Mouse (Mus musculus): ENCODE data around the gene Mpnd.

Mpnd gene

DNA sequence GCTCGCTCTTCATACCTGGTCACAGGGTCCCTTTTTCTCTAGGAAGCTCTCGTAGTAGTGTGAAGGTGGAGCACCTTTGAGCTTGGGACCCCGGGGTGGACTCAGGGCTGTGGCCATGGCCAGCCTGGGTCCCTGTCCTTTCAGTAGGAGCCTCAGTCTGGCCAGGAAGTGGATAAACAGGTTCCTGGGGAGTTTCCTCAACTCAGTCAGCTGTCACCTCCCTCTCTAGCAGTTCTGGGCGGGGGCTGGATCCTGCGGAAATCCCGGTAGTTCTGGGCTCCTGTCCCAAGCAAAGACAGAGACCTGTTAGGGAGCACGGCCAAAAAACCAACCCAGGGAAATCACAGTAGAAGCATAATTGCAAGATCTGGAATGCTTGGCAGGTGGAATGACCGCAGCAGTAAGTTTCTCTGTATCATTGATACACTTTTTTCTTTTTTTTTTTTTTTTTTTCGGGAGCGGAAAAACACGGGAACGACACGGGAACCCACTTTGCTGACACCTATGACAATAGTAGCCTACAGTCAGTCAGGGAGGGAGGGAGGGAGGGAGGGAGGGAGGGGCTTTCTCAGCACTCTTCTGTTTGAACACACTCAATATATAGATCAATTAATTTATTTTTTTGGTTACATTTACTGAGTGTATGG, at the start of gene Mpnd, which contains the start of gene Stap2:
Gene Mpnd (plus strand): TSS at position 297 of the 647 bp plus-strand sequence.
Gene Stap2 (minus strand): TSS at position 170 of the 647 bp plus-strand sequence.
- DNase-seq (ENCODE audit: low spot score) = no peak

DNA sequence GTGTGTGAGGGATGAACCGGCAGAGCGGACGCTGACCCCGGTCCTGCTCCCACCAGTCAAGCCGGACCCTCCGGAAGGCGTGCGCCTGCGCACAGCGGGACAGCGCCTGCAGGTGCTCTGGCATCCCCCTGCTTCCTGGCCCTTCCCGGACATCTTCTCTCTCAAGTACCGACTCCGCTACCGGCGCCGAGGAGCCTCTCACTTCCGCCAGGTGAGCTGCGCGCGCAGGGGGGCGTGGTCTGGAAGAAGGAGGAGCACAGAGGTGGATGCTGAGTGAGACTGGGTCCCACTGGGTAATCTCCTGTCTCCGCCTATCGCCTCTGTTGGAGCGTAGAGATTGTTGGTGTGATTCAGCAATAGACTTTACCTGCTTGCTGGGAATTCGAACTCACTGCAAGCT, 49.4 kb upstream of the Mpnd start:
- DNase-seq (ENCODE audit: low spot score) = peak; percentile 89

GRCm38 (mm10) chr17:55956591-55956990, 48.9 kb upstream of the Mpnd start:
- no peak for DNase-seq (ENCODE audit: low spot score)

DNA sequence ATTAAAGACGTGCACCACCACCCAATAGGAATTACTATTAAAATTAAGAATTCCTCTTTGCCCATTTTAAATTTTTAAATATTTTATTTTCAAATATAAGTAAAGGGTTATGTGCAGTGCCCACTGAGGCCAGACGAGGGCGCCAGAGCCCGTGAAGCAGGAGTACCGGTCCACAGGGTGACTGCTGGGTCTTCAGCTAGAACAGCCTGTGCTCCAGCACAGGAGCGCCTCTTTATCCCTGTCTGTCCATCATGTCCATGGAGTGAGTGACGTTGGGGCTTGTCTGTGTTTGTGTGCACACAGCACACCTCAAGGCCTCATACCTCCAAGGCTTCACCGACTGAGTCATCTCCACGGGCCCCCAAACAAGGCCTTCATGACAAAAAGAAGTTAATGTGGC, 48.3 kb upstream of the Mpnd start:
- DNase-seq (ENCODE audit: low spot score) = peak; percentile 64

DNA sequence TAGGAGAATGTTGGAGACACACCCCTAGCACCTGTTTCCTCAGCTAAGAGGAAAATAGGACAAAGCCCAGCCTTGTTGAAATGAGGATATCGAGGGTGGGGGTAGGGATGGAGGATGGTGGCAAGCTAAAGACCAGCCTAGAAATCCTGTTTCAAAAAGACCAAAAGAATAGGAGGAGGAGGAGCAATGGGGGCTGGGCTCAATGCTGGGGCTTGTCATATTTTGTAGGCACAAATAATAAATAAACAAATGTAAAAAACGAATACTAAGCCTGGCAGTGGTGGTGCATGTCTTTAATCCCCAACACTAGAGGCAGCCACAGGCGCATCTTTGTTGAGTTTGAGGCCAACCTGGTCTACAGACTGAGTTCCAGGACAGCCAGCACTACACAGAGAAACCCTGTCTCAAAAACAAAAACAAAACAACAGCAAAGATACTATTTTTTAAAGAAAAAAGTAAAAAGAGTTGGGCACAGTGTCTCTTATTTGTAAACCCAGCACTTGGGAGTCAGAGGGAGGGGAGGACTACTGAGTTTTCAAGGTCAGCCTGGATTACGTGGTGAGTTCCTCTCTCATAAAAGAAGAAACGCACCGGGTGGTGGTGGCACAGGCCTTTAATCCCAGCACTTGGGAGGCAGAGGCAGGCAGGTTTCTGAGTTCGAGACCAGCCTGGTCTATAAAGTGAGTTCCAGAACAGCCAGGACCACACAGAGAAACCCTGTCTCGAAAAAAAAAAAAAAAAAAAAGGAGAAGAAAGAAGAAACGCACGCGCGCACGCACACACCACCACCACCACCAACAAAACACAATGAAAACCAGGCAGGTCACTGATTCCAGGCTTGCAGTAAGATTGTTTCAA, 47.6 kb upstream of the Mpnd start:
- no peak for DNase-seq (ENCODE audit: low spot score)

DNA sequence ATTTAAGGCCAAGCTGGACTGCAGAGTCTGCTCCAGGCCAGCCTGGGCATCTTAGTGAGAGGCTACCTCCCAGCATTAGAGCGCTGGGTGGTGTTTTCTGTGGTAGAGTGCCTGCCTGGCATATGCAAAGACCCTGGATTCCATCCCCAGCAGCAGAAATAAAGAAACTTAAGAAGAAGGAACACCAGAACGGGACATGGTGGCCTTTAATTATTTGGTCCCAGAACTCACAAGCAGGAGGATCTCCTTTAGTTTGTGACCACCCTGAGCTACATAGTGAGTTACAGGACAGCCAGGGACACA, 47.0 kb upstream of the Mpnd start:
- no peak for DNase-seq (ENCODE audit: low spot score)

DNA sequence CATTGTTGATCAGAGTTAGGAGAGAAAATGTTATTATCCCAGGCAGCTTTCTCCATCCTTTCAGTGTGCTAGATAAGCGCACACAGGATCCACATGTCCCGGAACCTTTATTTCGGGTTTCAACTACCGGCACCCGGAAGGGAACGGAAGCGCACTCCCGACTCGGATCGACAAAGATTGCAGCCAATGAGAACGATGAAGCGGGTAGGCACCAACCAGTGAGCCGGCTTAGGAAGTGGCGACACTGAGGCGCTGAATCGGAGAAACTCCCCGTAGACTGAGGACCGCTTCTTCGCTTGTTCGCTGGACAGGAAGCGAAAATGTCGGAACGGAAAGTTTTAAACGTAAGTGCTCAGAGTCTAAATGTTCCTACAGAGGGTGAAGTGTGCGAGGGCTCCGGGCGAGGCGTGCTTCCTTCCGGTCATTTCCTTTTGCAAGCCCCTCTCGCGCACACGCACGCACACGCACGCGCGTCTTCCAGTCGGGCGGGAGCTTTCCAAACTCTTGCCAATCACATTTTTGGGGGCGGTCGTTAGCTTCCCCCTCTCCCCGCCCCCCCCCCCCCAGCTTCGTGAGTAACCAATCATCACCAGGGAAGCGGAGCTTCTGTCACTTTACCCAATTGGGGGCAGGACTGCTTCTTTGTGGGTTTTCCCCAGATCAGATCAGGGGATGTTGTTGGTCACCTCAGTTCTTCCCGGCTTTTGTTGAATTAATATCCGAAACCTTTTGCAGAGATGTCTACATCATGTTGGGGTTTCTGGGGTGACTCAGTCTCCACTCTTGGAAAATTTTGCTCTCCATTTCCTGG, 46.4 kb upstream of the Mpnd start, which contains the start of gene Yju2:
Gene Yju2 (plus strand): TSS at position 182 of the 811 bp plus-strand sequence.
- DNase-seq (ENCODE audit: low spot score) = peak; percentile 94

DNA sequence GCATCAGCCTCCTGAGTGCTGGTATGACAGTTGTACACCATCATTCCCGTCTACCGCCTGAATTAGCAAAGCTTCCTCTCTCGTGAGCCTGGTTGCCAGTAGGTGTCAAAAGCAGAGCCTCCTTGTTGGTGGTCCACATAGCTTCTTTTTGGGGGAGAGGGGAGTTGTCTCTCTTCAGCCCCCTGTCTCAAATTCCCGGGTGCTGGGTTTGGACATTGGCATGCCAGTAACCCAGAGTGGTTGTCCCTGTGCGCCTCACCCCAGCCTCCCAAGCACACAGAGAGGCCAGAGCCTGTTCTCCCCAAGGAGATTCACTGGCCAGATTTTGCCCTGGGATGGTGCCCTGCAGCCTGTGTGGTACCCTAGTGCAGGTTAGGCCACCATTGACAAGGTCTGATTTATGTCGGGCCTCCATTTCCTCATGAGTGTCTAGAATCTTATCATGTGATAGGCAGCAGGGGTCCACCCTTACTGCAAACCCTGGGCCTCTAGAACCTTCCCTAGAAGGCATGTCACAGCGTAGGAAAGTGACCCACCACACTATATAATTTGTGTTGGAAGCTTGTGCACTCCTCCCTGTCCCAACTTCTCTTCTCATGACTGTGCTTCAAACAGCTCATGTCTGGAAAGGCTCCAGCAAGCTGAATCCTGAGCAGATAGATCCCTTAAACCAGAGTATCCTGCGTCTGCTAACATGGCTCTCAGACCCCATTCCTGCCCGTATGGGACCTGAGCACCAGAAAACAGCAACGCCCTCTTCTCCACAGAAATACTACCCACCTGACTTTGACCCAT, 45.4 kb upstream of the Mpnd start:
- DNase-seq (ENCODE audit: low spot score) = no peak

DNA sequence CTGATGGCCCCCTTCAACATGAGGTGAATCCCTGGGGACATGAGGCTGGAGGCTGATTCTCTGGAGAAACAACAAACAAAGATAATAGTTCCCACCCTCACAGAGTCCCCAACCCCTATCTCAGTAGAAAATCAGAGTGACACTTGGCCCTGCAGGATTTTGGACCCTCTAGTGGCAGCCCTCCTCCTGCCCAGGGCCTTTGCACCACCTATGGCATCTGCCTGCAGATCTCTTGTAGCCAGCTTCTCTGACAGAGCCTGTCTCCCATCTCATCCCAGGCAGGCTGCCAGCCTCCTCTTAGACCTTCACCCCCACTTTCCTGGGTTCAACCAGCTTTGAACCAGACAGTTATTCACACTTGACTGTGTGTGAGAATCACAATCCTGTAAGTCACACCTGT, 44.7 kb upstream of the Mpnd start:
- no peak for DNase-seq (ENCODE audit: low spot score)

DNA sequence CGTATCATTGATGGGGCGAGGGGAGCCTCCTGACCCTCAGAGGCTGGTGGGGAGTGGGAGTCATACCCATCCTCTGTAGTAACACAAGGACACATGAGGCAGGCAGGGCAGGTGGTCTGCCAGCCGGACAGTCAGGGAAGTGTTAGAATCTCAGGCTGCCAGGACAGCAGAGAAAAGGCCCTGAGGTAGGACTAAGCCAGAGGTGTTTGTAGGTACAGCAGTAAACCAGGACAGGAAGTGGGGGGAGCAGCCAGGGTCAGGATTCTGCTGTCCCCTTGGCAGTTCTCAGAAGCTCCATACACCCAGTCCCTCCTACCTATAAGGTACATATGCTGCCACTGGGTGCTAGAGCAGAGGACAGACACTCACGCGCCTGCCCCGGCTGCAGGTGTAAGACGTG, 43.9 kb upstream of the Mpnd start:
- peak; percentile 5 for DNase-seq (ENCODE audit: low spot score)

DNA sequence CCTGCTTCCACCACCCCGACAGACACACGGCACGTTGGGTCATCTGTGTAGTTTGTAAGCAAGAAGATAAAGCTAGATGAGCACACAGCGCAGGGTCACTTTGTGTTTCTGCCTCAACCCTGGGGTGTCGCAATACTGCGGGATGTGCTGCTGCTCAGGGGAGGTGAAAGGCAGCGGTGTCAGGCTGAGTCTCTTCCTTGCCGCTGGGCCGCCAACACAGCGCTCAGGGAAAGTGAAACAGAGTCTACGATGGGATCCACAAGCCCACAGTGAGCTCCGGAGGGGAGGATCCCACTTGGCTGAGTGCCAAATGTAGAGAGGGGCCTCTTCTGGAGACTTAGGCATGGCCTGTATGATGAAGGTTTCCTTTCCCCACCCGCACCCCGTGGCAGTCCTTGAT, 42.3 kb upstream of the Mpnd start:
- DNase-seq (ENCODE audit: low spot score) = no peak

DNA sequence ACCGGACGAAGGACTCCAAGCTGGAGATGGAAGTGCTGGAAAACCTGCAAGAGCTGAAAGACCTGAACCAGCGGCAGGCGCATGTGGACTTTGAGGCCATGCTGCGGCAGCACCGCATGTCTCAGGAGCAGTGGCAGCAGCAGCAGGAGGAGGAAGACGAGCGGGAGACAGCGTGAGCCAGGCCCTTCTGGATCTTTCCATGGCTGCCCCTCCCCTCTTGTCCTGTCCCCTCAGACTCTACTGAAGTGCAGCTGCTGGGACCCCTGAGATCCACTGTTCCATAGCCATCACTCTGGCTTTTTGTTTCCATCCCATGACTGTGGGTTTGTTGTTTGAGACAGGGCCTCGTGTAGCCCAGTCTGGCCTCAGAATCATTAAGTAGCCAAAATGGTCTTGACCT, 41.0 kb upstream of the Mpnd start:
- DNase-seq (ENCODE audit: low spot score) = no peak

GRCm38 (mm10) chr17:55964996-55965395, 40.5 kb upstream of the Mpnd start:
- DNase-seq (ENCODE audit: low spot score) = no peak

GRCm38 (mm10) chr17:55967186-55967585, 38.3 kb upstream of the Mpnd start:
- no peak for DNase-seq (ENCODE audit: low spot score)

DNA sequence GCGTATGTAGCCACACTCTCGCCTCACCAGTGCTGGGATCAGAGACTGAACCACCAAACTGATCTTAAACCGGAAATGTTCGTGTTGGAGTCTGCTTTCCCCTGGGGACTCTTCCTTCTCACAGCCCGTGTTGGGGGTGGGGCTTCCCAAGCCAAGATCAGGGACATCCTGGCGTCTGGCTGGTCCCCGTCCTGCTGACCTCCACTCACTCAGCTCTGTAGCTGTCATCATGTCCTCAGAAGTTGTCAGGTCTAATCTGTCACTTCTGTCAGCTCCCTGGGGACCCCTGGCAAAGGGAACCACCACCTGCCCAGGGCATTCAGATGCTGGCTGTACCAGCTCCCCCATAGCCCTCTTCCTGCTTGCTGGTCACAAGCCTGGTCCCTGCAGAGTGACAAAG, 37.3 kb upstream of the Mpnd start:
- no peak for DNase-seq (ENCODE audit: low spot score)

DNA sequence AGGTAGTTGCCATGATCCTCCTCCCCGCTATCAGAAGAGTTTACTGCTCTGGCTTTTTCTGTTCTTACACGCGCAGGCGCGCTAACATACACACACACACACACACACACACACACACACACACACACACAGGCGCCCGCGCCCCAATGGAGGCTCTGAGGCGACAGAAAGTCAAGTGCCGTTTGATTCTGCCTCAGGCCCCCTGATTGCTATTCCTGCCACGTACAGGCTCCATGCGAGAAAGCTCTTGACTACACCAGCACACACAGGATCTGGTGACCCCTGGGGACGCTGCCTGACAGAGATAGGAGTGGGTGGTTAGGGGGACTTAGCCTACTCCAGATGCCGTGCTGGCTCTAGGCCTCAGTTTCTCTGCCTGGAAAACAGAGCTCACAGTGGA, 36.0 kb upstream of the Mpnd start:
- no peak for DNase-seq (ENCODE audit: low spot score)

DNA sequence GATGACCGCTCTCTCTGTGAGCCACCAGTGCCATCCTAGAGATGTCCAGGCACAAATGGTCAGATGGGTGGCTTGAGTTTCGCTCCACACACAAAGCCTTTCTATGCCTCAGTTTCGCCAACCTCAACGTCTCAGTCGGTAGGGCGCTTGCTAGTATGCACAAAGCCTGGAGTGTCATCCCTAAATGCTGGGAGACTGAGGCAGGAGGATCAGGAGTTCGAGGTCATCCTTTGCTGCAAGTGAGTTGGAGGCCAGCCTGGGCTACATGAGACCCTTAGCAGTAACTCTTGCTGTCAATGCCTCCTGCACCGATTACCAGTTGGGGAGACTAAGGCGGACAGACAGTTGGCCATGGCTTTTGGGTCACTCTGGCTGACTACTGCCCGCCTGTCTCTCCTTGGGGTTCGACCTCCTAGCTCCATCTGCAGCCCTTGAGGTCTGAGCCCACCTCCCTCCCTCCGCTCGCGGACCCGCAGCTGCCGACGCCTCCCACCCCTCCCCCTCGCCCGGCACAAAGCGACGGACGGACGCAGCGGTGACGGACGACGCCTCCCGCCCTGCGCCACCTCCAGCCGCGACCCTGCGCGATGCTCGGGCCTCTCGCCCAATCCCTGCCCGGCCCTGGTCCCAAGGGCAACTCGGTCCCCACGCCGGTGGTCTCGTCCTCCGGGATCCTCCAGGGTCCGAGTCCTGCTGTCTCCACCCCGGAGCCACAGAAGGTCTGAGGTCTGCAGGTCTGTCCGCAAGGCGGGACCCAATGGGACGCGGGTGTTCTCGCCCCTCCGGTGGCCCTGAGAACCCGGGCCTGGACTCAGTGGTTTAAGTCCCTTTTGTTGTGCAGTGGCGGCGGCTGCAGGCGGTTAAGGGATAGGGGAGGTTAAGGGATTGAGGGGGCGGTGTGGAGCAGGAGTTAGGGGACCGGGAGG, 35.3 kb upstream of the Mpnd start, which contains the start of gene Shd:
Gene Shd (plus strand): TSS at position 502 of the 926 bp plus-strand sequence.
- no peak for DNase-seq (ENCODE audit: low spot score)

GRCm38 (mm10) chr17:55971453-55971852, 34.1 kb upstream of the Mpnd start:
- DNase-seq (ENCODE audit: low spot score) = no peak

GRCm38 (mm10) chr17:55976255-55976862, 29.2 kb upstream of the Mpnd start:
- no peak for DNase-seq (ENCODE audit: low spot score)

- DNase-seq (ENCODE audit: low spot score) = no peak
Measured at GRCm38 (mm10) chr17:55977301-55977700, 28.2 kb upstream of the Mpnd start.

Data from testis, postnatal 14 days (tissue).